Mouse (Mus musculus) lung, postnatal 36 days (tissue): ENCODE measurements around the gene Zfpm1.

Experiments
- DNase-seq: peaks from one replicate; pipeline ENCODE4 v3.0.0; 2022; ENCODE audit warnings: mixed read lengths

The Zfpm1 gene

DNA sequence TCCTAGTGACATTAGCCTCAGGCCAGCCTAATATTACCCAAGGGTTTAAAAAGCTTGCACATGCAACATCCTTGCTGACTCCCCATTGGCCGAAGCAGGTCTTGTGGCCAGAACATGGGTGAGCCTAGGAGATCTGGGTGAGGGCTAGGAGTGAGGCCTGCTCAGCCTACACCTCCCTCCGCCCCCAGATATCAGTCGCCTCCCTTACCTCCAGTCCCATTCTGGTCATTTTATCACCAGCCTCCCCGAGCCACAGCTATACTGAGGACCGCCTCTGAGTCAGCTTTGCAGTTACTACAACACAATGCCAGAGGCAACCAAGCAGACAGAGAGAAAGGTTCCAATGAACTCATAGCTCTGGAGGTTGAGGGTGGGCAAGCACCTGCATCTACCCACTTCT is 5.6 kb upstream of the Zfpm1 start:
- DNase-seq = no peak

DNA sequence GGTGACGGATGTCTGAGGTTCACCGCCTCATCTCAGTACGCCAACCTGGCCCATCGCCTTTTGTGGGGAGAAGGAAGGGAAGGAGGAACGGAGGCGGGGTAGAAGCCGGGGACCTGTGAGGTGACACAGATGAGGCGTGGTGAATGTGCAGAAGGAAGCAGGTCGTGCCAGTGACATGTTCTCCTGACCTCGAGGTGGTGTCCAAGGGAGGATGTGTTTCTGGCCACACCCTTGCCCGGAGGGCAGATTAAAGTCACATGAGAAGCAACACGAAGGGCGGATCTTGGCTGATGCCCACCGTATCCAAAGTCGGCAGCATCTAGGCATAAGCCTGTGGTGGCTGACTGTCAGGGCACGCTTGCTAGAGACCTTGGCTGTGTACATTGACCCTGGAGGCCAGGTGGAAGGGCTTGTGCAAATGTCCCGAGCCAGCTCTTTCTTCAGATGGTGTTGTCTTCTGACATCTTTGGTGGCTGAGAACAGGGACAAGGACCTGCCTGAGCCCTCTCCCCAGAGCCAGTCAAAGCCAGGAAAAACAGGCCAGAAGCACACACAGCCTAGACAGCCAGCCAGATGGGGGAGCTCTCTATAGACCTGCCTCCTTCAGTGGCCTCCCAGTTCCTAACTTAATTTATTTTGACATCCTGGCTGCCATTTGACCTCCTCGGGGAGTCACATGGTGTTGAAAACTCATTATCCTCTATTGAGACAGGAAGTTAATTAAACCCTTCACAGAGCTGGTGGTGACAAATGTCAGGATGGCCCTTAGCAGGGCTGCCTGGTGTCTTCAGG is 4.5 kb upstream of the Zfpm1 start:
- DNase-seq = no peak

DNA sequence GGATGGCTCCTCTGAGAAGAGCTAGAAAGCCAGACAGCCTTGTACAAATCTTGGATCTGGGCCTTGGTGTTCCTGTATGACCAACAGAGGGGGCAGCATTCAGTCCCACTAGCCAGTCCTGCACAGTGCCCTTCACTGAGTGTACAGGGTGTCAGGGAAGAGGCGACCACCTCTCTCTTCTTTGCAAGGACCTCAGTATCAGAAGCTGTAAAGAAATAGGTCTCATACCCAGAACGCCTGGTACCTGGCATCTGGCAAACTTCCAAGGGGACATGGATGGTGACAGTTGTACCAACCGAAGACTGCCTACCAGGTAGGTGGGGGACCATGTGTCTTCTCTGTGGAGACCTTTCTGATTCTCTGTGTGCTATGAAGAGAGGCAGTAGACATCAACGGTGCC is 1.8 kb upstream of the Zfpm1 start:
- no peak for DNase-seq

DNA sequence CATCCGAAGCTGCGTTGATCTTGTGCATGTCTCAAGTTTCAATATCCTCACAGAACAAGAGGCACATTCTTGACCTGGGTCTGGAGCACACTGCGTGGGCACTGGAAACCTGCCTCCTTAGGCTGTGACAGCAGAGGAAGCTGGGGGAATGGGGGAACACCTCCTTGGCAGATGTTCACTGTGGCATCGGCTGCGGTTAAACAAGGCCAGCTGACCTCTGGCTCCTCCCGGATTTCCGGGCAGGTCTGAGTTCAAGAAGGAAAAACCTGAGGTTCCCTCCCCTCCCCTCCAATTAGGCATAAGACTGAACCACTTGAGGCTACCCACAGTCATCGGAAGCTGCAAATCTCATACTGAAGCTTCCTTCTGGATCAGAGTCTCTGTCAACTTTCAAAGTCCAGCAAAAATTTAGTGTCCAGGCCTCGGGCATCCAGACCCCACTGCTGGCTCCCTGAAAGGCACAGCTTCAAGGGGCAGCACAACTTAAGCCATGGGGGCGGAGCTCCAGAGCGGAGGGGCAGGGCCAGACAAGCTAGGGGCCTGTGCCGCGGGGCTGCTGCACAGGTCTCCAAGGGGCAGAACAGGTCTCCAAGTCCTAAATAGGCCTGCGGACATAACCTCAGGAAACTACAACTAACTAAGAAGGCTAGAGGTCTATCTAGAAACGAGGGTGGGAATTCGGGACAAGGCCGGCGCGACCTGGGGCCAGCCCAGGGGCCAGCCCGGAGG is 1.2 kb upstream of the Zfpm1 start:
- DNase-seq = peak; percentile 83

DNA sequence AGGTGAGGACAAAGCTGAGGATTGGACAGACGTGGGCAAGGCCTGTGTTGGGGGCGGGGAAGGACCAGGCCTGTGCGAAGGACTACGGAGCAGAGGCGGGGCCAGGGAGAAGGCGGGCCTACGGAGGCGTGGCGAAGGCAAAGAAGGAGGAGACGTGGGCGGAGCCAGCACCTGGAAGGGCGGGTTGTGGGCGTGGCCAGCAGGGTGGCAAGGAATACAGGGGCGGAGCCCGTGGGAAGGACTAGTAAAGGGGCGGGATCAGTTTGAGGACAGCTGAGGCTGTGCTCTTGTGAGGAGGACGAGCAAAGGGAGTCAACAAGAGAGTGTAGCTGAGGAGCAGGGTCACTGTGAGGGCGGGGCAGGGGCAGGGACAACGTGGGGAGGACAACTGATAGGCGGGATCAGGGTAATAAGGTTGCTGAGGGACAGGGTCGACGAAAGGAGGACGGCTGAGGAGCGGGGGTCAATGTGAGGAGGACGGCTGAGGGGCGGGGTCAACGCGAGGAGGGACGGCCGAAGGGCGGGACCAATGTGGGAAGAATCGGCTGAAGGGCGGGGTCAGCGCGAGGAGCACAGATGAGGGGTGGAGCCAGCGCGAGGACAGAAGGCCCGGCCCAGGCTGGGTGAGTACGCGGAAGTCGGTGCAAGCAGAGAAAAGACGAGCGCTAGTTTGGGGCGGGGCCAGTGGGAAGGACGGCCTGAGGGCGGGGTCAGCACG is 465 bp upstream of the Zfpm1 start:
- DNase-seq = peak; percentile 99

DNA sequence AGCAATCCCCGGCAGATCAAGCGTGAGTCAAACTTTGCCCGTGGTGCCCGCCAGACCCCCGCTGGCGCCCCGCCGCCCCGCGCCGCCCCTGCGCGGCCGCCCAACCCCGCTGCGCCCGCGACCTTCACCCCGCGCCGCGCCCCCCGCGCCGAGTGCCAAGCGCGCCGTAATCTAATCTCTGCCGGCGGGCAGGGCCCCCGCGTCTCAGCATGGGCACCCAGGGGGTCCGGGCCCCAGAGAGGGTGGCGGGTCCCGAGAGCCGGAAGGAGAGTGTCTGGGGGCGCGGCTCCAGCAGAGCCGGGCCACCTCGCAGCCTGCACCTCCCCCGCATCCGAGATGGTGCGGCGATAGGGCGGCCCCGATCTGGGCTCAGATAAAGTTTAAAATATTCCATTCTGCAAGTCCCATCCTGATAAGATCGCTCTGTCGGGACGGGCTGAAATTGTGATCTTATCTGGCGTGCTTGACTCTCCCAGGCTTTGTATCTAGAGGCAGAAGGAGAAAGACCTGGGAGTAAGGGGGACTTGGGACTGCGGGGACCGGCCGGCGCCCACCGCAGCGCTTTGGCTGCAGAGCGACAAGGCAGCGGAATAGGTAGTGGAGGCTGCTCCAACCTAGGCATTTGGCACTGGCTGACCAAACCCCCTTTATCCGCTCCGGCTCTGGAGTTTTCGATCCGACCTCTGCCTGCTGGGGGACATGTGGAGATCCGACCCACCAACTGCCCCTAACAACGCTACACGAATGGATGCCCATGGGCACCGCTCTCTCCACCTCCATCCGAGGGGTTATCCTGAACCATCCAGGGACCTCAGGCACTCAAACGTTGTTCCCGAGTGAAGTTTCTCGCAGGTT is 787 bp downstream of the Zfpm1 start:
- peak; percentile 37 for DNase-seq

DNA sequence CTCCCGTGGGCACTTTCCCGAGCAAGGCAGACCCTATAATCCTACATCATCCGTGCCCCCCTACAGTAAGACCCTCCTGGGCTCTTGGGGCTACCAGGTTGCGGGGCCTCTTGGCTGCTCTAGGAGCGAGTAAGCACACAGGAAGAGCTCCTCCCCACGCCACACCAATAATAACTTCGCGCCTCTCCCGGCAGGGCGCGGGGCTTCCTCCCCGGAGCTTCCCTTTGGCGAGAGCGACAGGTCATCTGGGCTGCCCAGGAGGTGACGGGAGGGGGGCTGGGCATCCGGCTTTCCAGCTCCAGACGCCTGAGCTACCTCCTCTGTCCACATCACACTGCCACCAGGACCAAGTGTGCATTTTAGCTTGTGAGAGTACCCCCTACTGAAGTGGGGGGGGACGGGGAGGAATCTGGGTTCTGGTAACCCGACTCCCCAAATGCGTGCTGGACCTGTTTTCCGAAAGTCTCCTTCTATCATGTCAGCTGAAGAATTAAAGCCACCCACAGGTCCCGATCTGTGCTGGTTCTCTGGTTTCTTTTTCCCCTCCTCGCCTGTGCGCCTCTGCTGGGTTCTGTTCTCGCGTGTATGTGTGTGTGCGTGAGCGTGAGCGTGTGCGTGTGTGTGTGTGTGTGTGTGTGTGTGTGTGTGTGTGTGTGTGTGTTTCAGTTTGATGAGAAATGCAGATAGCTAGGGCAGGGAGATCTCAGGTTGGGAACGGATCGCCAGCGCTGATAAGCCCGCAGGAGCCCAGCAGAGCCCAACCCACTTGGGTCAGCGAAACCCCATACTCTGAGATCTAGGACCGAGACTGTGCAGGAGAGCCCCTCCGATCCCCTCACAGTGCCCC is 1.6 kb downstream of the Zfpm1 start:
- peak; percentile 87 for DNase-seq

DNA sequence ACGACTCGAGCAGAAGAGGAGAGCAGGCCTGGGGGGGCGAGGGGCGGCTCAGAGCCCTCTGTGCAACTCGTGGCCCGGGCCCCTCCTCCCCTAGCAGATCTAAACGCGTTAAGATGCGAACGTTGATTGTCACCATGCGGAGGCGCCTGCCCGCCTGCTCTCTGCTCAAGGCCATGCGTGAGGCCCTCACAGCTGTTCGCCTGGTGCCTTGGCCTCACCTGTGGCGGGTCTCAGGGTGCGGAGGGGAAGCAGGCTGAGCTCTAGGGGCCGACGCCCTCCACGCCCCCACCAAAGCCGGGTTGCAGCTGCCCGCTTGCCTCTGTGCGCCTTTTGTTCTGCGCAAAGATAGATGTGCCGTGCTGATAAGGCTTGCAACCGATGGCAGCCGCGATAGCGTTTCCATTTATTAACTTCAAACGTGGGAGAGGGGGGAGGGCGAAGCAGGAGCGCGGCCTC is 2.3 kb downstream of the Zfpm1 start:
- DNase-seq = peak; percentile 58

DNA sequence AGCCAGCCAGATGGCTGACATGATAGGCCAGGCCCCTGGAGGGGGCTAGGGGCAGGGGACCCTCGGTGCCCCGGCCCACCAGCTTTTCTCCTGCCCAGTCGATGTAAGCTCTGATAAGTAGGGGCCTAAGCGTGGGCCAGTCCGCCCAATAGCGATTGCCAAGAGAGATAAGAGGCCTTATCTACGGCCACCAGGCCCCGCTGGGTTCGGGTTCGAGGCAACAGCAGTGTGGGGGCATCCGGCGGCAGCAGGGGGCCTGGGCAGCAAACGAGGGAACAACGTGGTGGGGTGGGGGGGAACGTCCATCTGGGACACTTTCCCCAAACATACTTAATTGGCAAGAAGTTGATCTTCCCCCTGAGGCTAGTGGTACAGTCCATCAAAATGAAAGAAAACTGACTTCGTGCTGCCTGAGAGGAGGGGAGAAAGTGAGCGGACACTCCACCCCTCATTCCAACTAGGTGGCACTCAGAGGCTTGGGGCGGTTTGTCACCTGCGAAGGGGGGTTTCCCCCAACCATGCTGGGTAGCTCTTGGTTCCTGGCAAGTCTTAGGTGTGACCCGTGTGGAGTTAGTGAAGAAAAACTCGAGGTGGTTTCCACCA is 2.8 kb downstream of the Zfpm1 start:
- peak; percentile 47 for DNase-seq

DNA sequence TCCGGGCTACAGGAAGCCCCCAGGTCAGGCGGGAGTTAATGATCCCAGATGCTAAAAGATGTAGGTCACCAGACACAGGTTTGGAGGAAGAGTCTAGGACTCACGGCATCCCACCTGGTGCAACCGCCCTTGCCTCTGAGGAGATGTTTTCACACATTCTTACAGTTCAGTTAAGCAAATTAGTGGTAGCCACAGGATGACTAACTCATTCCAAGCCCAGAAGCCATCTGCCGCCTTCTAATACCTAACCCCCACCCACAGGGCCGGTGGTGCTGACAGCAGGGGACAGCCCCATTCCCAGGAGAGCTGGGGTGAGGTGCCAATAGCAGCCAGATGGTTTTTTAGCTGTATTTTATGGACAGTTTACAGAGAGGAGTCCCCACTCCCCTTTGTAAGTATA is 3.8 kb downstream of the Zfpm1 start:
- no peak for DNase-seq

DNA sequence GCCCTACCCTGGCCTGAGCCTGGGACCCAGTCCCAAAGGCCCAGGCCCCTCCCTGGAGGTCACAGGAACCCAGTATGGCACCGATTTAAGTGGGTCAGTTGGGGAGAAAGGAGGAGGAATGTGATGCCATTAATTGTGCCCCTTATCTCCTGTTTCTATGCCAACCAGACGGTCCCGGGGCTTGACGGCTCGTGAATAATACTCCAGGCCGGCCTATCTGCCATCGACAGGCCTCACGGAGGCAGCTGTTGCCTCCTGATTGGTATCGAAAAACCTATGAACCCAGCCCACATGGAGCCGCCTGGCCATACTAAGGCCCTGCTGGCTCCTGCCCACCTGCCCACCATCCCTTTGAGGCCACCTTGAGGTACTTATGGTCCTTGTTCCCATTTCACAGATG is 5.0 kb downstream of the Zfpm1 start:
- no peak for DNase-seq

DNA sequence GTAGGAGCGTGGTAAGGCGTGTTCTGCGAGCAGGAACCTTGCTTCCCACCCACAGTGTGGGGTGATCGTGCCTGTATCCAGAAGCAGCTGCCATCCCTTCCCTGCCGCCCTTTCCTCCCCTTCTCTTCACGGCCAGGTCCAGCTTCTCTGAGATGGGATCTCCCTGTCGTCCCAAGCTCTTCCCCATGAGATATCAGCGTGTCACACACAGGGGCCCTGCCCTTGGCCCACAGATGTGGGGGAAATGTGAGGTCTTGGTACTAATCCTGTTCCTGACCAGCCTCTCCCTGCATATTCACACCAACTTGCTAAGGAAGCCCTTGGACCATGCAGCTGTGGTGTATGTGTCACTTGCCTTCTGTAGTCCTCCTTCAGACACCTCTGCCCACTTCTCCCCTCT is 5.8 kb downstream of the Zfpm1 start:
- no peak for DNase-seq

DNA sequence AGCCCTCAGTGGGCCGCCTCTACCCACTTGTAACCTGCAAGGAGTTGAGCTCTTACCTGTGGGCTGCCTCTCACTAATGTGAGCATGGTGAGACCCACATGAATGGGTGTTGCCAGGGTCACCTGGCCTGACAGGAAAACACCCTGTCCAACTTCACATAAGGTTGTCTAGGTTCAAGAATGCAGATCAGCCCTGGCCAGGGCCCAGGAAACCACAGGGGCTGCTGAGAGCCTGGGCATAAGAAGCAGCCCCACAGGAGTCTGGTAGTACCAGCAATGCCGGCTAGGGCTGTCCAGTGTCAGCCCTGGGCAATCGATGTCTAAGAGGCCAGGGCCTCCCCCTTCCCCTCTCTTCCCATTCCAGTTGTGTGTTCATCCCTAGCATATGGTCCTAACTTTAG is 6.4 kb downstream of the Zfpm1 start:
- DNase-seq = no peak

DNA sequence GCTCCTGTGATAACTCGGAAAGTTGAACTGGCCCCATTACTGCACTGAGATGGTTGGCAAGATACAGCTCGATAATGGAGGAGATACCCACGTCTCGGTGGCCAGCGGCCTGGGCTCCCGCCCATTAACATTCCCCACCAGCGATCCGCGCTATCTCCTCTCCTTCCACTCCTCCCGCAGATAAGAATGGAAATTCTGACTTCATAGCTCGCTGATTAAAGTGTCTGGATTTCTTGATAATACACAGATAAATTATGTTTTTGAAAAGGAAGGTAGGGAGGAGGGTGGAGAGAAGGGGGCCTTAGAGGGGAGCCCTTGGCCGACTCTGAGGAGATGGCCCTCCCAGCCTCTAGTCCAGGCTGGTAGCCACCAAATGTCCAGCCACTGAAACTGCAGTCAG is 9.1 kb downstream of the Zfpm1 start:
- DNase-seq = no peak

DNA sequence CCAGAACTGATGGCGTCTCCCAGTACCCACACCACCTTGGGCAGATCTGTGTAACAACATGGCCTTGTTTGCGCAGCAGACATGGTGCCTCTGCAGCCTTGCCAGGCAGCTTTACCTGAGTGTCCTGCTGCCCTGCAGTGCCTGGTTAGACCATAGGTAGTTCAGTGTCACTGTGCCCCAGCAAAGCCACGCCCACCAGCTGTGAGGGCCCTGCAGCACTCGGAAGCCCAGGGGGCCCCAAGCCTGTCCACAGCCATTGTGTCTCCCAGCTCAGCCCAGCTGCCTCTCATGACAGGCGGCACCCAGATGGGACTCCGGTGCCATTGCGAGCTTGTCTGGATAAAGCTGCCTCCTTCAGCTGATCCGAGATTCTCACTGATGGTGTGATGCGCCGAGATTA is 9.6 kb downstream of the Zfpm1 start:
- no peak for DNase-seq

DNA sequence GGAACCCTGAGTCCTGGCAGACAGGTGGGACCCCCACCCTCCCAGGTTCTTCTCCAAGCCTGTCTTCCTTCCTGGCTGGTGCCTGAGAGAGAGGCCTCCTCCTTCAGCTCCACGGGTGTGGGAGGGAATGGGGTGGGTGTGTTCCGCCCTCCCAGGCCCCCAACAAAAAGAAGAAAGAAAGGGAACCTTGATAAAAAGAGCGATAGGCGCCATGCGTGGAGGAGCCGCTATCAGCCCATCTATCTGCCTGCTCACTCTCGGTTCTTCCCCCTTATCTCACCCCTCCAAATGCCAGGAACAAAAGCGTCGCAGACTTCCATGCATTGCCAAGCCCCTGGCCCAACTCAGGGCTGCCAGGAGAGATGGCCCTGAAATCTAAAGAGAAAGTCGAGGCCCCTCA is 11.5 kb downstream of the Zfpm1 start:
- DNase-seq = no peak

DNA sequence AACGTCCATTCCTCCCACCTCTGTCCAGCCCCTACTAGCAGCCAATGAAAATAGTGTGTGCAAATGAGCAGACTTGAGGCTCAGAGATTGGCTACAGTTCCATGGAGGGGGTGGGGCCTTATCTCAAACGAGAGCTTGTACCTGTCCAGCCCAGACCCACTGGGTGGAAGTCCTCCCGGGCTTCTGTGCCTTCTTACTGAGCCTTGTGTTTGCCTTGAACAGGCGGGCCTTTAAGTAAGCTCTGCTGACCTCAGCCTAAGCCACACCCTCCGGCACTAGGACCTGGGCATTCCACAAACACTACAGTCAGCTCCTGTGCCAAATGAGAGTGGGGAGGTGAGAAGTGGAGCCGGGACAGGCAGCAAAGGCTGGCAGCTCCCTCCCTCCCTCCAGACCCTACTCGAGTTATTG is 12.3 kb downstream of the Zfpm1 start:
- DNase-seq = peak; percentile 95

DNA sequence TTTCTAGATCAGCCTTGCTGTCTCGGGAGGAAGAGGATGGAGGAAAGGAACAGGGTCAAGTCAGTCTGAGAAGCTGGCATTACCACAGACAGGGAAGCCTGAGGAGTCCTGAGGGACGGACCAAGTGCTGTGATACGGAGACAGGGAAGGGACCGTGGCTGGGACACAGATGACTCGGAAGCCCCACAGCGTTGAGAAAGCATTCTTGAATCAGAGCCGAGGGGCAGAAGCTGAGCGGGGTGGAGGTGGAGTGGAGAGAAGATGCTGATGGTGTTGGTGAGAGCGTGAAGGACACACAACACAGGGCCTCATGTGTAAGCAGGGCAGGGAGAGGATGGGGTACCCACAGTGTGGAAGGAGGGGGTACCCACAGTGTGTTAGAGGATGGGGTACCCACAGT is 13.4 kb downstream of the Zfpm1 start:
- DNase-seq = no peak

DNA sequence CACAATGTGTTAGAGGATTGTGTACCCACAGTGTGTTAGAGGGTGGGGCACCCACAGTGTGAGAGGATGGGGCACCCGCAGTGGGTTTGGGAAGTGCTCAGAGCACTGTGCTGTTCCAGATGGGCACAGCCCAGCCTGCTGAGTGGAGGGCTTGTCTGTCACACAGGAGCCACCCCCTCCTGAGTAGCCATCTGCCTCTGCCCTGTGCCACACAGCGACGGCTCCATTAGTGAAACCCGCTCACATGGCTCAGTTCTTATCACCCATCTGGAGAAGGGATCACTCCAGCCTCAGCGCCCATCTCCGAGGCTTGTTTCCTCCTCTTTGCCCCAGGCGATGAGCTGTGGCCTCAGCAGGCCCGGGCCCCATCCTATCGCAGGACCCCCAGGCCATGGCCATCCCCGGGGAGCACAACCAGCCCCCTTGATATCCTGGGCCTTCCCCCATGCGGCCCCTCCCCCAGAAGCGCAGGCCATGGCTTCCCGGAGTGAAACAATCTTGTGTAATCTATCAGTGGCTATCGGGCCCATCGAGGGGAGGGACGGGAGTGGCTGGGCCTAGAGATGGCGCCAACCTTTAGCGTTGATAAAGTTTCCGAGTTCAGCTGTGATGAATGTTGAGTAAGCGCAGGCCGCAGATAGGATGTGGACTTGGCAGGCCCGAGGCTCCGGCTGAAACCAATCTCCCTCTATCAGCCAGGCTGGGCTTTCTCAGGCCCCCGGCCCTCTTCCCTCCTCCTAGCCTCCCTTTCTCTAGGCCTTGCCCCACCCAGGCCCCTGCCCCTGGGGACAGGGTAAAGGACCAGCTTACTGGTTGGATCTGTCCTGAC is 14.4 kb downstream of the Zfpm1 start:
- DNase-seq = peak; percentile 59

DNA sequence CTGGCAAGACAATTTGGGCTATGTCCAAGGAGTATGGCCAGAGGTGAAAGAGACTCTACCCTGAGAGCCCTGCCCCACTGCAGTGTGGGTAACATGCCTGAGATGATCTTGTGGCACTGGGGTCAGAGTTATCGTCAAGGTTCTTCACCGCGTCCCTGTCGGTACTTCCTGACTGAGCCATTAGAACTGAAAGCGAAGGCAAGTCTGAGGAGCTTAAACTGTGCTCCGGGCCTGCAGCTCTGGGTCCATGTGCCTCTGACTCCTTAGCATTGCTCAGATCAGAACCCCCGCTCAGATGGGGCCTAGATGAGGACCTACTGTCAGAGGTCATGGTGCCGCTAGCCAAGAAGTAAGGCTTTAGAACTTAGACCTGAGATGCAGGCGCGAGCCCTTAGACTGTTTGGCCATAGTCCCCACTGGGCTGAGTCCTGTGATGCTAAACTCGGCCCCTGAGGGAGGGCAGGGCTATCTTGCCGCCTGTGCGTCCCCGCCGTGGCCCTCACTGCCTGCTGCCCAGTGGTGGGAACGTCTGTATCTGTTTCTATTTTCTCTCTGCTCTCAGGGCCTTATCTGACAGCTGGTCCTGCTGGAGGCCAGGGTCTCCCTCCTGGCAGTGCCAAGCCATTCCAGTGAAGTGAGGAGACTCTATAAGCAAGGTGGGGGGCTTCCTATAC is 17.8 kb downstream of the Zfpm1 start:
- DNase-seq = no peak
